Mouse (Mus musculus): ENCODE results near the gene Dpagt1.
A peak's percentile ranks its signal among the peaks of the same experiment; 100 is the strongest.
"Not testable (repeated sequence)": the region's sequence is repeated elsewhere in the genome, so short reads cannot be mapped to it uniquely, and the experiment has no call there.

Dpagt1 gene

DNA sequence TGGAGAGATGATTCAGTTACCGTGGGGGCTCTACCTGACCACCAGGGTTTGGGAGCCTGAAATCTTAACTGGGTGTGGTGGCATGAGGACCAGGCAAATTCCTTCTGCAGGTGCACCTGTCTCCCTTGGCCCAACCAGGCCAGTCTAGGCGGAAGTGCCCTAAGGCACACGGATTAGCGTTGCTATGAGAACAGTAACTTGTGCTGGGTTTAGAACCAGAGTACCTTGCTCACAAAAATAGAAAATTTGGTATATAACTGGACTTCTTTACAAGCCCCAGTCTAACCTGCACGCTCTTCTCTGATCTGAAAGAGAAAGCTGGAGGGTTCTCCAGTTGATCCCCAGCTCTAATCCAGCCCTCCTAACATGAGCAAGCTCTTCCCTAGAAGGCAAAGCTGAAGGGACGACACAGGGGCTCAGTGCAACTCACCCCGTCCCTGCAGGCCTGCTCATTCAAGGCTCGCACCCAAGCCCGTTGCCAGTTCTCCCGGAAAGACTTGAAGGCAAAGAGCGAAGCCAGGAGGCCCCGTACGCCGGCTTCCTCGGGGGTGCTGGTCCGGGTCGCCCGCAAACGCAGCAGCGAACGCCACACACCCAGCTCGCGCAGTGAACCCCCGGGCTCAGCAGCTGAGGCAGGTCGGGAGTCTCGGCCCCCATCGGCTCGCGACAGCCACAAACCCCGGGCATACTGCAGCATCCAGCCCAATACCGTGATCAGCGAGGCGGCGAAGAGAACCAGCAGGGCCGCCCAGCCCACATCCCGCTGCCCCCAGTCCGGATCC, 6.5 kb upstream of the Dpagt1 start:
- peak in 1 of 2 experiments; percentile 37 for DNase-seq

GRCm38 (mm10) chr9:44319887-44320798, 5.7 kb upstream of the Dpagt1 start, which contains the start of gene C2cd2l:
C2cd2l (minus strand) TSS chr9:44320285.
- peak; percentile 74 to 80 for DNase-seq

DNA sequence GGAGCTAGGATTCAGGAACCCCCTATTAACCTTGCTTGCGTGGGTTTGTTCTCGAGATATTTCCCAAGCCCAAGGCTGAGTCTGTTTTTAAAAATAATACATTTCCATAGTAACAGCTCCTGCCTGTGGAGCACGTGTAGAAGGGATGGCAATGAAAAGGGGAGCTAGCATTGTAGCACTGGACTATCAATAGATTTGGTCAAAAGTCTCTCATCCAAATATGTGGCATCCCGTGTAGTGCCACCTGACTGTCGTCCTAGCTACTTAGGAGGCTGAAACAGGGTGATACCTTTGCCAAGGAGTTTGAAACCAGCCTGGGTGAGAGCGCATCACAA, 5.1 kb upstream of the Dpagt1 start:
- DNase-seq, result no peak

DNA sequence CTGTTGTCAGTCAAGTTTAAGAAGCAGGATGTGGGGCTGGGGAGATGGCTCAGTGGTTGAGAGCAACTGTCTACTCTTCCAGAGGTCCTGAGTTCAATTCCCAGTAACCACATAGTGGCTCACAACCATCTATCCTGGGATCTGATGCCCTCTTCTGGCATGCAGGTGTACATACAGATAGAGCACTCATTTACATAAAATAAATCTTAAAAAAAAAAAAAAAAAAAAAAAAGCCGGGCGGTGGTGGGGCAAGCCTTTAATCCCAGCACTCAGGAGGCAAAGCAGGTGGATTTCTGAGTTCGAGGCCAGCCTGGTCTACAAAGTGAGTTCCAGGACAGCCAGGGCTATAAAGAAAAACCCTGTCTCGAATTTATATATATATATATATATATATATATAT, 2.2 kb upstream of the Dpagt1 start:
- not testable (repeated sequence) for DNase-seq

GRCm38 (mm10) chr9:44324147-44324546, 1.7 kb upstream of the Dpagt1 start:
- DNase-seq, result no peak

DNA sequence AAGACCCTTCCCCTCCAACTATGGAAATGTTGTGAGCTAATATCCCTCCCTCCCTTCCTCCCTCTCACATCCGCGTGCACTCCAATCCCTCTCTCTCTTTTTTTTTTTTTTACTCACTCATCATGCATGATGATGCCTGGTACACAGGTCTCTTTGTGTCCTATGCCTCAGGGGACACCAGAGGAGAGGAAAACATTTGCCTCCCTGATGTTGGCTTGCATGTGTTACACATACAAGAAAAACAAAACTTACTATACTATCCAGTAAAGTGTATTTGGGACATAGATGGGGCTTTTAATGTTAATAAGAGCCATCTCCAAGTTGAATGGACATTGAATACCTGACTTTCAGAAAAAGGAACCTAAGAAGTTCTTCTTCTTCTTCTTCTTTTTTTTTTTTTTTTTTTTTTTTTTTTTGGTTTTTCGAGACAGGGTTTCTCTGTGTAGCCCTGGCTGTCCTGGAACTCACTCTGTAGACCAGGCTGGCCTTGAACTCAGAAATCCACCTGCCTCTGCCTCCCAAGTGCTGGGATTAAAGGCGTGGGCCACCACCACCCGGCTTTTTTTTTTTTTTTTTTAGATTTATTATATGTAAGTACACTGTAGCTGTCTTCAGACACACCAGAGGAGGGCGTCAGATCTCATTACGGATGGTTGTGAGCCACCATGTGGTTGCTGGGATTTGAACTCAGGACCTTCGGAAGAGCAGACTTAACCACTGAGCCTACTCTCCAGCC, 619 bp upstream of the Dpagt1 start:
- DNase-seq, result not testable (repeated sequence)

- peak; percentile 77 to 78 for DNase-seq
Measured at GRCm38 (mm10) chr9:44326371-44327063, 698 bp downstream of the Dpagt1 start.

- DNase-seq, result no peak
Measured at GRCm38 (mm10) chr9:44327064-44327711, 1.4 kb downstream of the Dpagt1 start.

DNA sequence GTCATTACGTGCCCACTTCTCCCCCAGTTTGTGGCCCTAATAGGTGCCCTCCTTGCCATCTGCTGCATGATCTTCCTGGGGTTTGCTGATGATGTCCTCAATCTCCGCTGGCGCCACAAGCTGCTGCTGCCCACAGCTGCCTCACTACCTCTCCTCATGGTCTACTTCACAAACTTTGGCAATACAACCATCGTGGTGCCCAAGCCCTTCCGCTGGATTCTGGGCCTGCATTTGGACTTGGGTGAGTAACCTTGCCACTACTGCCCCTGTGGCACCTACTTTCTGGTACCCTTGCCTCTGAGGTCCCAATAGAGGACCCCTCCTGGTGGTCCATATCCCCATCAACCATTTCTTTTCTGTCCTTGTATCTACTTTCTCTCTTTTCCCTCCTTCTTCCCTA, 2.1 kb downstream of the Dpagt1 start:
- no peak for DNase-seq

GRCm38 (mm10) chr9:44330736-44331135, 4.9 kb downstream of the Dpagt1 start:
- DNase-seq, result no peak

GRCm38 (mm10) chr9:44332918-44333638, 7.3 kb downstream of the Dpagt1 start:
- no peak for DNase-seq

DNA sequence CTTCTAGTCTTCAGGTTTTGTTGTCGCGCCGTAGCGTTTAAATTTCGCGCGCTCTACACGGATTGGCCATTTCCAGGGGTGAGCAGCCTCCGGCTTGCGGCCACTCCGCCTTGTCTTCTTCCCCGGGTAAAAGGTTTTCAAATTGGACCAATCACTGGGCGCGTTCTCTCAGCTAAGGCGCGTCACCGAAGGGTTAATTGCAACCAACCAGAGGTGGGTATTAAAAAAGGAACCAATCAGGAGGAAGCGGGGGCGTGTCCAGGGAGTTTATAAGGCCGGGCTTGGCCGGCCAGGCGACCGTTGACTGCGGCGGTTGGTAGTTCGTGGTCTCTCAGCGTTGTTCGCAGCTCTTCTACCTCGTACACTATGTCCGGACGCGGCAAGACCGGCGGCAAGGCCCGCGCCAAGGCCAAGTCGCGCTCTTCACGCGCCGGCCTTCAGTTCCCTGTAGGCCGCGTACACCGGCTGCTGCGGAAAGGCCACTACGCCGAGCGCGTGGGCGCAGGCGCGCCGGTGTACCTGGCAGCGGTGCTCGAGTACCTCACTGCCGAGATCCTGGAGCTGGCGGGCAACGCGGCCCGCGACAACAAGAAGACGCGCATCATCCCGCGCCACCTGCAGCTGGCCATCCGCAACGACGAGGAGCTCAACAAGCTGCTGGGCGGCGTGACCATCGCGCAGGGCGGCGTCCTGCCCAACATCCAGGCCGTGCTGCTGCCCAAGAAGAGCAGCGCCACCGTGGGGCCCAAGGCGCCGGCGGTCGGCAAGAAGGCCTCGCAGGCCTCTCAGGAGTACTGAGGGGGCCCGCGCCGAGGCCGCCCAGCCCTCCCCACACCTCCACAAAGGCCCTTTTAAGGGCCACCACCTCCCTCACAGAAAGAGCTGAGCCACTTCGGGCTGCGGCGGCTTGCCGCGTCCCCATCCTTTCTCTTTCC, 8.8 kb downstream of the Dpagt1 start, which contains the start of gene H2afx:
H2afx (plus strand) TSS at position 299 of the 935 bp plus-strand sequence.
- DNase-seq, result peak; percentile 97 to 98

GRCm38 (mm10) chr9:44335331-44336092, 9.7 kb downstream of the Dpagt1 start:
- peak; percentile 12 to 20 for DNase-seq

DNA sequence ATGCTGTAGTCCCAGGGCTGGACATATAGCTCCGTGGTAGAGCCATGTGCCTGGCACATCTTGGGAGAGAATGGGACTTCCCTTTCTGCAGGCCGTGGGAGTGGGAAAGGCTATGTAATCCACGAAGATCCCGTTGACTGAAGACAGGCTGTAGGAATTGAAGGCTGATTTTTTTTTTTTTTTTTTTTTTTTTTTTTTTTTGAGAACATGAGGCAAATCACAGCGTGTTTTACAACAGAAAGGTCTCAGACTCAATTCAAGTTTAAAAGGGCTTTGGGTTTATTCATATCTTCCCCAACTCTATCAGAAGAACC, 10.2 kb downstream of the Dpagt1 start:
- no peak for DNase-seq

DNA sequence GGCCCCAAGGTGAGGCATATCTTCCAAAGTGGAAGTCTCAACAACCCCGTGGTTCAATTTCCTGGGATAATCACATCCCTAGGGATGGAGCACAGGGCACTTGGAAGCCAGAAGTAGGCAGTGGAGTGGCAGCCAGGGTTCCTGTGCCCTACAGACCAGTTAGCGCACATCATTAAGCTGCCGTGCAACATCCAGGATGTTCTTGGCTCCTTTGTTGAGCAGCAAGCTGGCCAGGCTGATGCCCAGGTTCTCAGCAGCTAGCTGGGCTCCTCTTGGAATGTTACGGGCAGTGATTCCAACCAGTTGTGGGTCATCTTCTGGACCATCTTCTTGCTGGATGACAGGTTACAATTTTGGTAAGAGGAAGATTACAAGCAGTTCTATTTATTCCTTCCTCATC, 10.7 kb downstream of the Dpagt1 start:
- not testable (repeated sequence) for DNase-seq

DNA sequence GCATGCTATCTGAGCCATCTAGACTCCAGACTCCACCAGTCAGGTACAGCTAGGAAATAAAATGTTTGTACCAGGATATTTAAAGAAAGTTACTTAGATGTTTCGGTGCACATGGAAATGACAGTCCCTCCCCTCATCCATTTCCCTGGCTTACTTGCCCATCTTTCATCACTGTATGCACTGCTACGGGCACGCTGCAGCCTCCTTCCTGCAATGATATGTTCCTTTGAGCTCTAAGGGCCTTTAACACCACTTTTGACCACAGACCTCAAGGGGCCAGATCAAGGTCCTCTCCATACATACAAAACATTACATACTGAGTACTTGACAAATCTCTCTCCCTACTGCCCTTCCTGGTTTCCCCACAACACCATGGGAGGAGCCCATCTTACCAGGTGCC, 11.1 kb downstream of the Dpagt1 start:
- no peak for DNase-seq

DNA sequence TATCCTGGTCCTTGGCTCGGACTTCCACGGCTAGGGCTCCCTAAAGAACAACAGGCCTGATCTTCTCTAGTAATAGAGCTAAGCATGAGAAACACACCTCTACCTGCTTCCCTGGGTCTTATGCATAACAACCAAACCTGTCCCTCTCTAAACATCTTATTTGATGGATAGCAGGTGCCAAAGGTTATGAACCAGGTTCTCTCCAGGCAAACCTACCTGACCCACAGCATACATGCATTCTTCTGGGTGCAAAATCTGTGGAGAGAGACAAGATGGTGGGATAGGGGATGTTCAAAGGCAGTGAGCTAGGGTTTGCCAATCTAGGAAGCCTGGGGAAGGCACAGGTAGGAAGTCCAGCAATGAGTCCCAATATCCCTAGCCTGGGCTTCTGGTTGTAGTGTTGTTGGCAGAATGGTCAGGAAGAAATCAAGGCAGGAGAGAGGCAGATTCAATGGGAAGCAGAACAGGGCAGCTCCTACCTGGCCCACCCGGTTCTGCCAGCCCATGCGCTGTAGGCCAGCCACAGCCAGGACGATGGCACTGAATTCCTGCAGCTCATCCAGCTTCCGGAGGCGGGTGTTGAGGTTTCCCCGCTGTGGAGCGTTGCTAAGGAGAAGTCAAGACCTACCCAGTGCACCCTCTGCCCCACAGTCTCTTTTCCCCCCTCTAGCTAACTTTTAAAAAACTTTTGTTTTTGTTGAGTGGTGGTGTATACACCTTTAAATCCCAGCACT, 11.8 kb downstream of the Dpagt1 start:
- no peak for DNase-seq

DNA sequence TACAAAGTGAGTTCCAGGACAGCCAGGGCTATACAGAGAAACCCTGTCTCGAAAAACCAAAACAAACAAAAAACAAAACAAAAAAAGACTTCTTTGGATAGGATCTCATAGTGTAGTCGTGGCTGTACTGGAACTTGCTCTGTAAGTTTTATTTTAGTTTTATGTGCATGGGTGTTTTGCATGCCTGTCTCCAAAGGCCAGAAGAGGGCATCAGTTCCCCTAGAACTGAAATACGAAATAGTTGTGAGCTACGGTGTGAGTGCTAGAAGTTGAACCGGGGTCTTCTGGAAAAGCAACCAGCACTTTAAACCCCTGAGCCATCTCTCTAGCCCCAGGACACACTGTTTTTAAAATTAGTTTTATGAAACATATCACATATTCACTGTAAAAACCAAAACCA, 12.8 kb downstream of the Dpagt1 start:
- DNase-seq, result no peak

DNA sequence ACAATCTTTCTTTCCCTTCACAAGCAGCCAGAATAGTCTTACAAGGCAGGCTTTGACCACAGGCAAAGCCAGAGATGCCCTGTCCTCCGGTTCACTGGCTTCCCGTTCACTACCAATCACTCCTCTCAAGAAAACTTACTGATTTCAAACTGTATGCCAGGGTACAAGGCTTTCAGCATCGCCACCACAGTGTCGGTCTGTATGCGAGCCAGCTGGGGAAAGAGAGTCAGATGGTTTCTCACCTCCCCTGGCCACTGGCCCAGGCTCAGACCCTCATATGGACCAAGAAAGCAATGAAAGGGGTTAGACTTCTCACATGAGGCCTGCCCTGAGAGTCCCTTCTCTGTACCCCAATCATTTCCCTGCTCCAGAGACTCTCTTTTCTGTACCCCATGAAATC, 15.7 kb downstream of the Dpagt1 start:
- DNase-seq, result no peak

Measured in B cell, adult 2 months (primary cell).